Mouse (Mus musculus) CH12.LX (cell line): ENCODE results near the gene Mtx1.

Experiments used
- CTCF ChIP-seq, 2 experiments: IDR thresholded peaks in 1 of 2; conservative IDR thresholded peaks in 1 of 2; 2 replicates each; pipeline ENCODE4 v1.5.1; 2011 to 2012; ENCODE audit warnings: low read depth in 2 of 2, low read length in 2 of 2, improper control_type of control experiment in 1 of 2, inconsistent platforms in 1 of 2, mild to moderate bottlenecking in 1 of 2, moderate library complexity in 1 of 2
- EP300 ChIP-seq: IDR thresholded peaks from 2 replicates; pipeline ENCODE4 v1.6.1; 2011; ENCODE audit warnings: low read length, improper control_type of control experiment
- POLR2A ChIP-seq: IDR thresholded peaks from 2 replicates; pipeline ENCODE4 v1.6.1; 2011; ENCODE audit warnings: low read depth, mild to moderate bottlenecking, improper control_type of control experiment, low read length
- ZNF384 ChIP-seq: IDR thresholded peaks from 2 replicates; pipeline ENCODE4 v1.6.1; 2012; ENCODE audit warnings: low read depth, low read length, improper control_type of control experiment, inconsistent platforms

- TF ChIP-seq ZNF384 (no peak), CTCF (conservative IDR thresholded peaks at IDR 0.05 in 1 of 2, IDR thresholded peaks at IDR 0.05 in 1 of 2; ENCODE audit: low read depth in 2 of 2, low read length in 2 of 2) (no peak), EP300 (no peak), POLR2A (no peak)
Observed at GRCm38 (mm10) chr3:89210731-89211130, 16.2 kb downstream of the Mtx1 start.
